Mouse (Mus musculus) embryo, embryonic 10 days (tissue): Measurements from ENCODE around the gene Mterf4.
A peak's percentile ranks its signal among the peaks of the same experiment; 100 is the strongest.
"Not testable (repeated sequence)": the region's sequence is repeated elsewhere in the genome, so short reads cannot be mapped to it uniquely, and the experiment has no call there.

Experiments
- DNase-seq: peaks from one replicate; pipeline ENCODE4 v3.0.0-alpha.2; 2015; ENCODE audit warnings: low spot score

Gene Mterf4

GRCm38 (mm10) chr1:93305581-93306337 is at the start of gene Mterf4:
Gene Mterf4 (minus strand): TSS chr1:93305915.
- DNase-seq = peak; percentile 94

- no peak for DNase-seq
Measured at GRCm38 (mm10) chr1:93352724-93353123, 47.0 kb upstream of the Mterf4 start.

- no peak for DNase-seq
Measured at GRCm38 (mm10) chr1:93349701-93350100, 44.0 kb upstream of the Mterf4 start.

GRCm38 (mm10) chr1:93347176-93347575 is 41.5 kb upstream of the Mterf4 start:
- no peak for DNase-seq

GRCm38 (mm10) chr1:93343504-93344047 is 37.9 kb upstream of the Mterf4 start:
- DNase-seq = peak; percentile 97

GRCm38 (mm10) chr1:93342648-93343503 is 37.2 kb upstream of the Mterf4 start, which contains the start of the genes Ppp1r7 and Pask:
Gene Ppp1r7 (plus strand): TSS chr1:93342854.
Gene Pask (minus strand): TSS chr1:93343482.
- peak; percentile 99 for DNase-seq

- no peak for DNase-seq
Measured at GRCm38 (mm10) chr1:93334621-93335020, 28.9 kb upstream of the Mterf4 start.

GRCm38 (mm10) chr1:93326446-93326845 is 20.7 kb upstream of the Mterf4 start:
- no peak for DNase-seq

- DNase-seq = no peak
Measured at GRCm38 (mm10) chr1:93323973-93324372, 18.3 kb upstream of the Mterf4 start.

GRCm38 (mm10) chr1:93300578-93300977 is 5.1 kb downstream of the Mterf4 start:
- no peak for DNase-seq

- no peak for DNase-seq
Measured at GRCm38 (mm10) chr1:93299791-93300190, 5.9 kb downstream of the Mterf4 start.

GRCm38 (mm10) chr1:93294491-93294890 is 11.2 kb downstream of the Mterf4 start:
- DNase-seq = not testable (repeated sequence)

- DNase-seq = no peak
Measured at GRCm38 (mm10) chr1:93292006-93292405, 13.7 kb downstream of the Mterf4 start.

GRCm38 (mm10) chr1:93291591-93291990 is 14.1 kb downstream of the Mterf4 start:
- DNase-seq = no peak

- no peak for DNase-seq
Measured at GRCm38 (mm10) chr1:93290956-93291355, 14.8 kb downstream of the Mterf4 start.

GRCm38 (mm10) chr1:93289678-93290214 is 16.0 kb downstream of the Mterf4 start:
- no peak for DNase-seq

GRCm38 (mm10) chr1:93277041-93277440 is 28.7 kb downstream of the Mterf4 start:
- DNase-seq = no peak

GRCm38 (mm10) chr1:93275561-93275960 is 30.2 kb downstream of the Mterf4 start:
- DNase-seq = no peak

GRCm38 (mm10) chr1:93272409-93272821 is 33.3 kb downstream of the Mterf4 start:
- DNase-seq = peak; percentile 71

- no peak for DNase-seq
Measured at GRCm38 (mm10) chr1:93271751-93272150, 34.0 kb downstream of the Mterf4 start.

GRCm38 (mm10) chr1:93270516-93271240 is 35.0 kb downstream of the Mterf4 start:
- DNase-seq = no peak

GRCm38 (mm10) chr1:93268246-93268645 is 37.5 kb downstream of the Mterf4 start:
- DNase-seq = no peak
